Mouse (Mus musculus) frontal cortex, postnatal 14 days (tissue): ENCODE measurements around the gene Hist1h2bb.
"Not testable (repeated sequence)": the region's sequence is repeated elsewhere in the genome, so short reads cannot be mapped to it uniquely, and the experiment has no call there.

ENCODE experiments used
- DNase-seq, 2 experiments: peaks; one replicate each; pipeline ENCODE4 v3.0.0; 2022; ENCODE audit warnings: low spot score in 2 of 2

Gene Hist1h2bb

DNA sequence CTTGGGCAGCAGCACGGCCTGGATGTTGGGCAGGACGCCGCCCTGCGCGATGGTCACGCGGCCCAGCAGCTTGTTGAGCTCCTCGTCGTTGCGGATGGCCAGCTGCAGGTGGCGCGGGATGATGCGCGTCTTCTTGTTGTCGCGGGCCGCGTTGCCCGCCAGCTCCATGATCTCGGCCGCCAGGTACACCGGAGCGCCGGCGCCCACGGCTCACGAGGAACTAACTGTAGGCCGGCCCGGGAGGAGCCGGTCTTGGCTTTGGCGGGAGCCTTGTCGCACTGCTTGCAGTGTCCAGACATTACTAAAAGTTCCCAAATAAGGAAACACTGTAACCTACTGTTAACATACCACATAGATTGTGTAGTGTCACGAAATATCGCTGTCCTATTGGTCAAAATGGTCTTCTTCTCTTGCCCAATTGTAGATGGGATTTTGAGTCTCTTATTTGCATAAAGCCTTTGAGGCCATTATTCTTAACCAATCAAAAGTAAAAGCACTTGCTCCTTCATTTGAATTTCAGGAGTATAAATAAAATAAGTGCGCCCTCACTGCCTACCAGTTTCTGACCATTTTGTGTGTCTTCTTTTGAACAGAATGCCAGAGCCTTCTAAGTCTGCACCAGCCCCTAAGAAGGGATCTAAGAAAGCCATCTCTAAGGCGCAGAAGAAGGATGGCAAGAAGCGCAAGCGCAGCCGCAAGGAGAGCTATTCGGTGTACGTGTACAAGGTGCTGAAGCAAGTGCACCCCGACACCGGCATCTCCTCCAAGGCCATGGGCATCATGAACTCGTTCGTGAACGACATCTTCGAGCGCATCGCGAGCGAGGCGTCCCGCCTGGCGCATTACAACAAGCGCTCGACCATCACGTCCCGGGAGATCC lies at the start of gene Hist1h2bb:
Gene Hist1h2bb (plus strand): TSS at position 534 of the 880 bp plus-strand sequence.
- peak; percentile 55 to 75 for DNase-seq

GRCm38 (mm10) chr13:23697491-23698299 lies 48.8 kb upstream of the Hist1h2bb start:
- DNase-seq = peak in 1 of 2 experiments; percentile 23

DNA sequence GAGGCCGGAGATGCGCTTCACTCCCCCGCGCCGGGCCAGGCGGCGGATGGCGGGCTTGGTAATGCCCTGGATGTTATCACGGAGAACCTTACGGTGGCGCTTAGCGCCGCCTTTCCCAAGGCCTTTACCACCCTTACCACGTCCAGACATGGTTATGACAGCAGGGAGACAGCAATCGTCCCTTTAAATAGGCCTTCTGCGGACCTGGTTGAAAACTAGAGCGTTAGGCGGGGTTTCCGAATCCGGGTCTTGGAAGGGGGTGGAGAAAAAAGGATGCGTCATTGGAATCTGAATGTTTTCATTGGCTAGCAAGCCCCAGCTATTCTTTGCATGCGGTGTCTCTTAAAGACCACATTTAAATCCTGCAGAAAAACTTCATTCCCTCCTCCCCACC lies 48.2 kb upstream of the Hist1h2bb start, which contains the start of gene Hist1h4c:
Gene Hist1h4c (minus strand): TSS at position 155 of the 394 bp plus-strand sequence.
- DNase-seq = peak; percentile 97 to 98

DNA sequence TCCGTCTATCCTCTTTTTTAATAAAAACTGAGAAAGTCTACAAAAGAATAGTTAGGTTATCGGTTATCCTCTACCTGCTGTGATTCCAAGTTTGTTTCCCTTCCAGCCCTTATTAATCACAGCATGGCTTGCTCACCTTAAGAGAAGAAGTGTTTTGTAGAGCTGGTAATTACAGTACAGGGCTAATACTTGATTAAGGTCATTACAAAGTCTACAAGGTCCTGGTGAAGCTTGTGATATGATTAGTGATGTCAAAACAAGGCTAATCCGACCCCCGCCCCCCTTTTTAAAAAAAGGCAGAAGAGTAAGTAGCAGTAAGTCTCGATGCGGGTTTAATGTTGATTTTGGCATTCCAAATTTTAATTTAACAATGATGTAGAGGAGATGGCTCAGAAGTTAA lies 47.5 kb upstream of the Hist1h2bb start:
- DNase-seq = no peak

GRCm38 (mm10) chr13:23699767-23700166 lies 46.8 kb upstream of the Hist1h2bb start:
- no peak for DNase-seq

- DNase-seq = peak; percentile 45 to 70
Observed at GRCm38 (mm10) chr13:23700786-23701520, 45.6 kb upstream of the Hist1h2bb start.

DNA sequence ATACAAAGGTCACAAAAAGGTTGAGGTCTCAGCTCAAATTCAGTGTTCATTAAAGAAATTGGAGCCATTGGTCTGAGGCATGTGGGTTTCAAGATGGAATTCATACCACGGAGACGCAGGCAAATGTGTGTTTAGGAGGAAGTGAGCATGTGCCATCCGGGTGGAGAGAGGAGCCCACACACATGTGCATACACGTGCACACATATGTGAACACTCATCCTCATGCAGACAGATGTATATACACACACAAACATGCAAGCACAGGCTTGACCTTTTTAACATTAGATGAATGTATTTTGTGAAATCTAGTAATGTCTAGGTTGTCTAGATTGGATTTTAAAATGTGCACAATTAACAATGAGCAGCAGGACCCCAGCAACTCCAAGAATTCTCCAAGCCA lies 44.3 kb upstream of the Hist1h2bb start:
- no peak for DNase-seq

DNA sequence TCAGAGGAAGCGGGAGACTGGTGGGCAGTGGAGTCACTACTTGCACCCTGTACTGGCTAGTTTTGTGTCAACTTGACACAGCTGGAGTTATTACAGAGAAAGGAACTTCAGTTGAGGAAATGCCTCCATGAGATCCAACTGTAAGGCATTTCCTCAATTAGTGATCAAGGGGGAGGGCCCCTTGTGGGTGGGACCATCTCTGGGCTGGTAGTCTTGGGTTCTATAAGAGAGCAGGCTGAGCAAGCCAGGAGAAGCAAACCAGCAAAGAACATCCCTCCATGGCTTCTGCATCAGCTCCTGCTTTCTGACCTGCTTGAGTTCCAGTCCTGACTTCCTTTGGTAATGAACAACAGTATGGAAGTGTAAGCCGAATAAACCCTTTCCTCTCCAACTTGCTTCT lies 43.7 kb upstream of the Hist1h2bb start:
- DNase-seq = not testable (repeated sequence)

DNA sequence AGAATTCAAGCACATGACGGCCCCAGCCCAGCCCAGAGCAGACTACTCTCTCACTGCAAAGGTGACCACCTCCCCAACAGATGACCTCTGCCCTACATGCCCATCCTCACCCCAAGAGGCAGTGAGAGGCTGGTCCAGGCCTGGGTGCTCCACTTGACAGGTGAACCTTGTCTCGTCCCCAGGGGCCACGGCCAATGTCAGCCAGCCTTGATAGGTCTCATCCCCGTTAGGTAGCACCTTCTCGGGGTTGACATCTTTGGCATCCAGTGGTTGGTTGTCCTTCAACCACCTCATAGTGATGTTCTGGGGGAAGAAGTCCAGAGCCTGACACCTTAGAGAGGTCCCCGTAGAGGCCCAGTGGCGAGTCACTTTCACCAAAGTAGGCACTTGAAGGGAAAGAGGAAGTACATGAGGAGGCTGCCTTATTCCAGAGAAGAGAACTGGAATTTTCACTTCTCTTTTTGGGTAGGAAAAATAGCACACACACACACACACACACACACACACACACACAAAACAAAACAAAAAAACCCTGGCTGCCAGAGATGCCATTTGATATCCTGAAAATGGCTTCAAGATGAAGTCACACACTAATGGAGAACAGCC lies 40.7 kb upstream of the Hist1h2bb start:
- no peak for DNase-seq

- no peak for DNase-seq
Observed at GRCm38 (mm10) chr13:23706771-23707170, 39.8 kb upstream of the Hist1h2bb start.

- no peak for DNase-seq
Observed at GRCm38 (mm10) chr13:23708041-23708440, 38.5 kb upstream of the Hist1h2bb start.

DNA sequence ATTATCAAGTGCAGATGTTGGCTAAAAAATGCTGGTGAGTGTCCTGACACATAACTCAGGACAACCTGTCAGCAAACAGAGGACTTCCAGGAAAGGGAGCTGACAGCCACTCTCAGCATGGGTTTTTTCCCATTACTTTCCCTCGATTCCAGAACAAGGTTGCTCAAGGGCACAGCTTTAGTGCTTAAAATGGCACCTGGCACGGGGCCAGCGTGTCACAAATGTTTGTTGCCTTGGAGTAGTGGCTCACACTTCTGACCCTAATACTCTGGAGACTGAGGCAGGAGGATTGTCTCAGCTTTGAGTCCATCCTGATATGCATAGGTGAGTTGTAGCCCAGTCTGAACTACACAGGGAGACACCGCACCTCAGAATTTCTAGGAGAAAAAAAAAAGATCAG lies 37.9 kb upstream of the Hist1h2bb start:
- DNase-seq = no peak

GRCm38 (mm10) chr13:23709714-23710373 lies 36.7 kb upstream of the Hist1h2bb start:
- no peak for DNase-seq

- peak in 1 of 2 experiments; percentile 18 for DNase-seq
Observed at GRCm38 (mm10) chr13:23710374-23711089, 36.0 kb upstream of the Hist1h2bb start, which contains the start of gene Hfe. TSS of gene Hfe (minus strand) at chr13:23710854.

DNA sequence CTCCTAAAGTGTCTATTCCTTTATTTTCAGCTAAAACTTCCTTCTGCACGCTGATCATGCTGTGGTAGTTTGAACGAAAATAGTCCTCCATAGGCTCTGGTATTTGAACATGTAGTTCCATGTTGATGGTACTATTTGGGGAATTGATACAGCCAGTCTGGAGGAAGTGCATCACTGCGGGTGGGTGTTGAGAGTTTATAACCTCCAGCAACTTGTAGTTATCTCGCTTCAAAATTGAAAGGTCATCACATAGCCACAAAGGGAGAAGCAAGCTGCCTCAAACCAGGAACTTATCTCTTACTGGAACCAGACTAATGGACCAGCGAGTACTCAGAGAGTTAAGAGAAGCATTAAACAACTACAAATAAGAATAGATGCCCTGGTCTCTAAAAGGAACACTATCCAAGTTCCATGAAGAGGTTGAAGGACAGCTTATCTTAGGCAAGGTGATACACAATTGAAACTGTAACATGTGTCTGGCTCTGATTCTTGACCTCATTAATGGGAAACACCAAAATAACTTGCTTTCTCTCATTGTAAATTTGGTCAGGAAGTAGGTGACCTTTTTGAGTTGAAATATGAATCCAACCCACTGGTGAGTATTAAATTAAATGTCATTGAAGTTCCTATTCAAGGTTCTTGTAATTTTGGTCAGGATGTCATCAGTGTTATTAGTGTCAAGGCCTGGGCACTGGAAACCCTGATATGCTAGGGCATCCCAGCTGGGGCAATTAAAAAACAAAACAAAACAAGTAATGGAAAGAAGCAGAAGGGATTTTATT lies 30.1 kb upstream of the Hist1h2bb start:
- DNase-seq = no peak

DNA sequence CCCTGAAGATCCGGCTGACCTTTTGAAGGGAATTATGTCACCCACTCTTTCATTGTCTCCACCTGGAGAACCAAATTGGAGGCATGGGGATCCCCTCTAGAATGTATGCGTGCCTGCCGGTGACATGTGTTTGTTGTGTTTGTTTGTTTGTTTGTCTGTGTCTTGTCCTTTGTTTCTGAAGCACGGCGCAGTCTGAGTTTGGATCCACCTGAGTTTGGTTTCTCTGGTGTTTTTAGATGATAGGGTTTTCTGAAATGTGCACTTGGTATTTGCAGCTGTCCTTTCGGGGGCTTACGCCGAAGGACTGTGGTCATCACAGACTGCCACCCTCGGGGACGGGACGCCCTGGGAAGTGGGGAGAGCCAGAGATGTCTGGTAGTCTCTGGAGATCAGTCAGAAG lies 29.4 kb upstream of the Hist1h2bb start:
- DNase-seq = no peak

DNA sequence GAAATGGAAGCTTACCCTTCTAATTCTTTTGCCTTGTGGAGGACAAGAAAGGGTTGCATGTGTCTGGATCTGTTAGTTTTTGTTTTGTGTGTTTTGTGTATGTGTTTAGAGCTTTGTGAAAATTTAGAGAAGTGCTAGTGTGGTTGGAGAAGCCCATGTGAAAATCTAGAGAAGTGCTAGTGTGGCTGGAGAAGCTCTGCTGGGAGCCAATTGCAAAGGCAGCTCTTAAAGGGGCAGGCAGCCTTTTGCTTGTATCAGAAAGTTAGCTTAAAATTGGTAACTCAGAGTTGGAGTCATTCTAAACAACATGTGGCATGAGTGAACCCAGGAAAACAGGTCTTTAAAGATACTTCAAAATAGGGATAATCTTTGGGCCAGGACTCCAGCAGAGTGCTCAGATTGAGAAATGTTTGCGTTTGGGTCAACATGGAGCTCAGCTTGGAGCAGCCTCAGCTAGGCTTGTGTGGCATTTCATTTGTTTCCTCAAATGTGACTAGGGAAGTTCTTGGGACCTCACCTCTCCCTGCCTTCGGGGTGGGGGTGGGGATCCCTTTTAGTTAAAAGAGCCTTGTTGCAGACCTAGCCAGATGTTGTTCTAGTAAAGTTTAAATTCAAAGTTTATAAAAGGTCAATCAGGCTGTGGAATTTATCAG lies 28.8 kb upstream of the Hist1h2bb start:
- not testable (repeated sequence) for DNase-seq

DNA sequence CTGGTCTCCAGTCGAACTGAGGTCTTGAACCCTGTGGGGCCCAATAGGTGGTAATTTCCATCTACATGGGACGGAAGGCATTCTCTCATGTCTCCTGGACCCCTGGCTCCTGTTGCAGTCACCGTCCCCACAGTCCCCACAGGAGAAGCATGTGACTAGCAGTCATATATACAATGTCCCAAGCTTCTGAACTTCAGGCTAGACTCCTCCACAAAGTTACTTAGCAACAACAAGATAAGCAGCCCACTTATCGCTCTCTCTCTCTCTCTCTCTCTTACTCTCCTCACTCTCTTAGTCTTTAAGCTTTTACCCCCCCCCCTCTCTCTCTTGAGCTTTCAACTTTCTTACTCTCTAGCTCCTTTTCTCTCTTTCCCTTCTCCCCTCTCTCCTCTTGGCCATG lies 22.3 kb upstream of the Hist1h2bb start:
- DNase-seq = no peak

GRCm38 (mm10) chr13:23725213-23725612 lies 21.3 kb upstream of the Hist1h2bb start:
- DNase-seq = no peak
